Mouse (Mus musculus) megakaryocyte, adult 5-6 weeks (primary cell): ENCODE measurements around the gene Gm26965. TPM values are rescaled to one million over a fixed set of nuclear protein-coding genes. Genes with fewer than 3 reads are reported as not detected.

Source experiments
- ATAC-seq: 2 replicates; pipeline ENCODE4 v1.8.0; 2016; ENCODE audit warnings: mild to moderate bottlenecking, inconsistent platforms; ENCODE audit not compliant: poor library complexity, severe bottlenecking
- total RNA-seq, 2 experiments: library from RNA; stranded (forward) in 1 of 2; stranded (reverse) in 1 of 2; fragments of 153-499, 151-499 nt in 1 of 2; fragments of 221-1000, 200-1000 nt in 1 of 2; gene quantifications; 2 replicates each; pipeline versions ENCODE4 v1.2.3 to v1.2.4; 2015 to 2017

Gene Gm26965
- total RNA-seq (2015) (3.0 TPM in 1 of 2 replicates, not detected in the other), total RNA-seq (2017) (not detected in 2 replicates)

DNA sequence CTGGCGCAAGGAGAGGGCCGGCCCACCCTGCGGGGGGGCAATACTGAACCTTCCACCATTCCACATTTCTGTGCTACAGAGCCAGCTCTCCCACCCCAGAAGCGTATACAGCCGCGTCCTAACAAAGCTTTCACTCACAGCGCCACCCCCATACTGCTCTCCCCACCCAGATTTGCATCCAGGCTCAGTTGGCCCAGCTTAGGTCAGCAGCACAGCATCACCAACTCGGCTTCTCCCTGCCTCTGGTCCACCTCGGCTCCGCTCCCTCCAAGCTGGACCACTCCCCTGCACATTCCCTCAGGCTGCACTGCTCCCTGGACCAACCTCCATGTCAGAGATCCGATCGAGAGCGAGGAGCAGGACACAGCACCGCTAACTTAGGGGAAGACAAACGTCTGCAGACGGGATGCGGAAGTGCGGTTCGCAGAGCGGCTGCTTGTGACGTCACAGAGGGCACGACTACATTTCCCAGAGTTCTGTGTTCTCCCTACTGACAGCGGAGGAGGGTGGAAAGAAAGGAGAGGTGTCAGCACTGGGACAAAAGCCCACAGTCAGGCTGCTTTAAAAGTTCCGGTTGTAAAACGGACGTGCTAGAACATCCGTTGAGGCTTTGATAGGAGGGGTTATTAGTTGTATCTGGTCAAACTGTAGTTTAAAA is at the start of gene Gm26965, which contains the start of gene Zfp87:
TSS of gene Gm26965 (minus strand) at position 399 of the 658 bp plus-strand sequence.
TSS of gene Zfp87 (minus strand) at position 425 of the 658 bp plus-strand sequence.
- ATAC-seq: peak; percentile 93

DNA sequence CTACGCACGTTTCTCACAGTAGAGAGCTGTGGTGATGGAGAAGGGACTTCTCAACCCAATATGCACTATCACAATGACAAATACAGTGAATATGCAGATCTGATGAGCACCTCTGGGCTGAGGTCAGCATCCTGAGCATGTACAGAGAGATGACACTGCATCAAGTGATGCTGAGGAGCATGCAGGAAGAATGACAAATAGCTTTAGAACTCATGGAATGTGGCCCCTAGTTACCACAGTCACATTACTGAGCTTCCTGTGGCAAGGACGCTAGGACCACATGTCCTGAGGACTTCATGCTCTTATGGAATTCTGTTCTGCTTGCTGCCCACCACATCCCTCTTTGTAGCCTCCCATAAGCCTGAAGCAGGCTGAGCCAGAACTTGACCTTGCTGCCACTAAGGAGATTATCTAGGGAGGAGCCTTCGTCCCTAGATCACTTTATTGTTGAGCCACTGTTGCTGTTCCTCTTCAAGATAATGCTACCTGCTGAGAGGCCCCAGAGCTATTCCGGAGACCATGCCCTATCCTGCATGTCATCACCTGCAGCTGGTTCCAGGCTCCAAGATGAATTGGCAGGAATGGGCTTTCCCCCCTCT is 46.7 kb upstream of the Gm26965 start:
- no peak for ATAC-seq

DNA sequence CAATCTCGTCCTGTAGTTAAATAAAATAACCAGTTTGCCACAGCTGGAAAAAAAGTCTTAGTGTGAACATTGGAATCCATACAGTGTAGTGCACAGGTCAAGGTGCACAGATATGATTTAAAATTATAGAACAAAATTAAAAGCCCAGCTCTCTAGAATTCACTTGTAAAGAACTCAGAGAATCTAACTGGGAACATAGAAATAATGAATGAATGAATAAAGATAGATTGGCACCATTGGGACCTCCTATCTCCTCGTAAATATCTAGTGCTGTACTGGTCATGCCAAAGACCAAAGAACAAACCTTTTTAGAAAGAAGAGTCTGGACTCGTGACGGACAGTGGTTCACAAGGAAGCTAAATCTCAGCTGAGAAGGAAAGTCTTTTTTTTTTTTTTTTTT is 27.8 kb upstream of the Gm26965 start, which contains the start of gene Zfp748:
TSS of gene Zfp748 (minus strand) at position 101 of the 400 bp plus-strand sequence.
- no peak for ATAC-seq

DNA sequence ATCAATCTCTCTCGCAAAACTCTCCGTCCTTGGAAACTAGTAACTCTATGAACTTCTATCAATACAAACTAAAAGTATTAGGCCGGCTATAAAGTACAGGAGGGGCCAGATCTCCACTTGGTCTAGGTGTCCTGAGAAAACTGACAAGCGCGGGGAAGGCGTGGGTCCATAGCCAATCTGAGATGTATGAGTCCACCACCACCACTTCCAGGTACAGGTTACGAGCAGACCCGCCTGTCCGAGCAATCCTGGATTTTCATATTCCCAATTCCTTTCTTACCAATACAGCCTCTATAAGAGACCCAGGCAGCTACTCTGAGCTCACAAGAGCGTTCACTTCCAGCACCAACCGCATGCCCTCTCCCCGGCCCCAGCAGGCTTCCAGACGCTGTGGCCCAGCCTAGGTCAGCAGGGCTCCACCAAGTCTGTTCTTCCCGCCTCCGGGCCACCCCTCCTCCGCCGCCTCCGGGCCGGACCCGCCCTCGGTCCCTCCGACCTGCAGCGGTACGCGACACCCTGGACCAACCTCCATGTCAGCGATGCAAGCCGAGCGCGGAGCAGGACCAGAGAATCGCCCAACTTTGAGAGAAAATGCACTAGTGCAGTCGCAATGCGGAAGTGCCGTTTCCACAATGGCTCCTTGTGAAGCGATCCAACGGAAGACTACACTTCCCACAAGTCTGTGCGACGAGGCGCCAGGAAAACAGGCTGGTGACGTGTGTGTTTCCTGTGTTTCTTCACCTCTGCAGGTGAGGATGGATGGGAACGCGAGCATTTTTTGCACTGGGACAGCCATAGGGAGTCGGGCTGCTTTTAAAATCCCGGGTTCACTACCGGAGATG is 26.8 kb upstream of the Gm26965 start:
- peak; percentile 95 for ATAC-seq

DNA sequence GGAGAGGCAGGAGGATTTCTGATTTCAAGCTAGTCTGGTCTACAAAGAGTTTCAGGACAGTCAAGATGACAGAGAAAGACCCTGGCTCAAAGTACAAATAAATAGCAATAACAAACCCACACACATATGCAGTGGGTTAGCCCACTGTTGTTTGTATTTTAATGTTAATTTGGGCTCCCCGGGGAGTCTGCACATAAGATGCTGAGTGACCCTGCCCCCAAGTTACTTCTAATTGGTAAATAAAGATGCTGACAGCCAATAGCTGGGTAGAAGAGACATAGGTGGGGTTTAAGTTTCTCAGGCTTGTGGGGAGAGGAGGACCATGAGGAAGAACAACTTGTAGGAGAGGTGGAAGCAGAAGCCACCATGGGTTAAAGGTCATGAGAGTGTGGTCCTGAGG is 20.0 kb upstream of the Gm26965 start:
- ATAC-seq: no peak

DNA sequence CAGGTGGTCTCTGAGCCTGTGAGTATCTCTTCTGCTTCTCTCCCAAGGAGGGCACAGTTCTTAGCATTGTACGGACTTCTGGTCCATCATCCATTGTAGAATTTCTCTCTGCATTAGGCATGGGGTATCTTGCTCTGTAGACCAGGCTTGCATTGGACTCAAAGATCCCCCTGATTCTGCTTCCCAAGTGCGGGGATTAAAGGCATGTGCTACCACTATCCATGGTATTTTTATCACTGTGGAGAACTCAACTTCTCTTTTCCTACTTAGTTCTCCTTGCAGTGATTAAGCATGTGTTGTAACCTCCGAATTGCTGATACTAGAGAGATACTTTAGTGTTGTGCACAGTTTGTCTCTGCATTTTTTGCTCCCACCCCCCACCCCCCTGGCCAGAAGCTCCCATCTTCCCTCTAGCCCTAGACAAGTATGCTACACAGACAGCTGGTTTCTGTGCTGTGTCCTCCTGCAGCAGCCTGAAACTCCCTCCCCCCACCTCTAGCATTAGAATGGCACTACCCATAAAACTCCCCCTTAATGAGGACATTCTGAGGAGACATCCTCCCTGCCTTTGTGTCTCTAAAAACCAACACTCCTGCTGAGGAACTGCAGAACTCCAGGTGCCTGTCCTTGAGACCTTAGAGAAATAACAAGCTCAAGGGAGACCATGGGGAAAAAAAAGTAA is 1.2 kb upstream of the Gm26965 start:
- peak; percentile 11; the same call in 1 of the 2 replicates for ATAC-seq

DNA sequence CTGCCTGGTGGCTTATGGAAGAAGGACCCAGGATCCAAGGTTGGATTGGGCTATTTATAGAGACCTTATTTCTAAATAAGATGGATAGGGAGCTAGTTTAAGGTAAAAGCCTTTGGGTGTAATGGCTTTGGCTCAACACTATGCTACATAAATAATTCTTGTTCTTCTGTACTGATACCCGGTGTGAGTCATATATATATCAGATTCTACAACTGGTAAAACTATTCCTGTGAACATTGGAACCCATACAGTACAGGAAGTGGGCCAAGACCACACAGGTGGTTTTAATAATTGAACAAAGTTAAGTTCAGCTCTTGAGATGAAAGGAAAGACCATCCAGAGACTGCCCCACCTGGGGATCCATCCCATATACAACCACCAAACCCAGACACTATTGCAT is 25.0 kb downstream of the Gm26965 start:
- ATAC-seq: no peak

DNA sequence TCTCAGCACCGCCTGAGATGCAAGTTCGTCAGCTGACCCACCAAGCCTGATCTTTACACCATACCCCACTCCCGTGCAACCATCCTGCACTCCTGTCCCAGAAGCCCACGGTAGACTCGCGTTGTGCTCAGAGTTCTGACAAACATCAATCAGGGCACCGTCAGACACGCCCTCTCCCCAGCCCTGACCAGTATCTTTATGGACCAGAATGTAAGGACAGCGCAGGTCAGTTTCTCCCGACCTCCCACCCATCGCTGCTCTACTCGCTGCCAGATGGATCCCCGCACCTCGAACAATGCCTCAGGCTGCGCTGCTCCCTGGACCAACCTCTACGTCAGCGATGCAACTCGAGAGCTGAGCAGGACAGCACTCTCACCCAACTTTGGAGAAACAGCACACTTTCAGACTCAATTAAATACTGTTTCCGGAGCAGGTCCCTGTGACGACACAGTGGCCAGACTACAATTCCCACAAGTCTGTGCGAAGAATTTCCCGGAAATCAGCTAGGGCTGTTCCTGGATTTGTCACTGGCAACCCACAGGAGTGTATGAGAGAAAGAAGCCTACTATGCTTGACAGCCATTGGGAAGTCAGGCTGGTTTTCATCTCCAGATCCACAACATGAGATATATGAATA is 25.7 kb downstream of the Gm26965 start, which contains the start of gene Zfp58:
TSS of gene Zfp58 (minus strand) at position 472 of the 636 bp plus-strand sequence.
- ATAC-seq: peak; percentile 95

DNA sequence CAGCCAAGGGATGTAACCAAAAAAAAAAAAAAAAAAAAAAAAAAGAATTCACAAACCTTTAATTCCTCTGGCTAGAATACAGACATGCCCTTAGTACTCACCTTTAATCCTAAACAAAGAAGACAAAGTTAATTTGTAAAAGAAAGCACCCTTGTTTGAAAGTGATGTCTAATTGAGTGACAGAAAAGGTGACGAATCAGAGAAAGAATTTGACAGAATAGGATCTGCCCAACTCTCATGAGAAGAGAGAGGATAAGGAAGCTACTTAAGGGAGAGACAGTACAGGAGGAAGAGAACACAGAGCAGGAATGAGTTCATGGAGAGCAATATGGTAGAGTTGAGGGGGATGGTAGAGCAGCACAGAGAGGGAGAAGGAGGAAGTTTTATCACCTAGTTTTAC is 30.3 kb downstream of the Gm26965 start:
- no peak for ATAC-seq

DNA sequence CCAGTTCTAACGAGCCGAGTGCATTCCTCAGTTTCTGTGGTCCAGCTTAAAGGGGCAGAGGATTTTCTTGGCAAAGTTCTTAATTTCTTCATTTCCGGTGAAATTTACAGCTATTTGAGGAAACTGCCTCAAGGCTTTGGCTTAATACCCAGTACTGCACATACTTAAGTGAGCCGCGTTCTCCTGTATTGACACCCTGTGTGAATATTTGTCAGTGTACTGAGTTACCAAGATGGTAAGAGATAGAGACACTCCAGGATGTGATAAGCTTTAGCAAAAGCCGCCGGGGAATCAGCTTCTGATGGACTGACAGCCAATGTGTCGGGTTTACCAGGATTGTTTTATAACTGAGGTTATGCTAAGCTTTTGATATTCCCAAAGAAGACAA is 41.5 kb downstream of the Gm26965 start:
- peak; percentile 33 for ATAC-seq

DNA sequence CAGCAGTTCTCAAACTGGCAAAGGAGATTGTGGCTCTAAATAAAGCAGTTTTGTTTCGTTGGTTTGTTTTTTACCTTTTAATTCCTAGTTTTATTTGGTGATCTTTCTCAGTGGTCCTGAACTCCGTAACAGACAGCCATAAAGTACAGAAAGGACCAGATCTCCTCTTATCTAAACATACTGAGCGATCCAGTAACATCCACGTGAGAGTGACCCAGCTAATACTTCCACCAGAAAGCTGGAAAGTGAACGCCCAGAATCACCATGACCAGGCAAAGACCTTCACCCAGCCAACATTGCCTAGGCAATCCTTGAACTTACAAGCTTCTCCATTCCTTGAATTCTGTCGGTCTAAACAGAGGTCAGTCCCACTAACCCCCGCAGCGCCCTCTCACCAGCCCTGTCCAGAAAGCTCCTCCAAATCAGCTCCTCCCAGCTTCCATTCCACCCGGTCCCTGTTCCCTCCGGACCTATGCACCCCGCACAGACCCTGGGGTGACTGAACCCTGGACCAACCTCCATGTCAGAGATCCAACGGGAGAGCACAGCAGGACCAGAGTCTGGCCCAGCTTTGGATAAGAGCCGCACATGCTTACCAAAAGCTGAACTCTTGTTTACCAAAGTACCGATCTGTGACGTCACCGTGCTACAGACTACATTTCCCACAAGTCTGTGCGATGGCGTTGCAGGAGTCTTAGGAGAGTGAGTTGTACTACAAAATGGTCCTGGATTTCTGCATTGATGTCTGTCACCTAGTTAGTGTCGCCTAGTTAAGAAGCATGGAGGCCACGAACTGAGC is 42.1 kb downstream of the Gm26965 start, which contains the start of gene Zfp874b:
TSS of gene Zfp874b (minus strand) at position 634 of the 799 bp plus-strand sequence.
- peak; percentile 95 for ATAC-seq

DNA sequence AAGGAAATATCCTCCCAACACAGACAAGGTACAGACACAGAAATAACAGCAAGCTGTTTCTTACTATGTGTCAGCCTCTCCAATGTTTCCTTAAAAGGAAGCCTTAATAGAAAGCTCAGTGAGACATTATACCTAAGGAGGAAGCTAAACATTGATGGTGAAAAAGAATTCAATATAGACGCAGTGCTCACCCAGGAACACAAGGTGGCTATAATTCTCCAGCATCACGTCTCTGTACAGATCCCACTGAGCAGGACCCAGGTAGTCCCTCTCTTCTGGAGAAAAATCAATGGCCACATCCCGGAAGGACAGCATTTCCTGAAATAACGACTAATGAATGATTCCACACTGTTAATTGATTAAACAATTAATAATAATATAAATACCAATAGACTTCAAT is 44.4 kb downstream of the Gm26965 start:
- no peak for ATAC-seq

DNA sequence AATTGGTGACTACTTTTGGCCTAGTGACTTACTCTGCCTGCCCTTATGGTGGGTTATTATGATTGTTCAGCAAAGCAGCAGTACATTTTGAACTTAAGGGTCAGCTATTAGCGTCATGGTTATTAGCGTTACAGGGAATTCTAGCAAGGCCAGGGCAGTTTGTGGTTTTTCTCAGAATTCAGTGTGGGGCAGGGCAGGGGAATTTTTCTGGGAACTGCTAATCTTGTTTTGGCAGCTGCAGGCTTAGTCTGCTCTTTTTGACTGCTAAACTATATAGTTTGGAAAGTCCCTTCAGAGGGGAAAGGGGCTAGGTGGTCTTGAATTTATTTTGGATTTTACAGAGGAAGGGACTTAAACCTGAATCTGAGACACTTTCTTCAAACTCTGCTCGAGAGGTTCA is 56.7 kb downstream of the Gm26965 start:
- ATAC-seq: no peak

DNA sequence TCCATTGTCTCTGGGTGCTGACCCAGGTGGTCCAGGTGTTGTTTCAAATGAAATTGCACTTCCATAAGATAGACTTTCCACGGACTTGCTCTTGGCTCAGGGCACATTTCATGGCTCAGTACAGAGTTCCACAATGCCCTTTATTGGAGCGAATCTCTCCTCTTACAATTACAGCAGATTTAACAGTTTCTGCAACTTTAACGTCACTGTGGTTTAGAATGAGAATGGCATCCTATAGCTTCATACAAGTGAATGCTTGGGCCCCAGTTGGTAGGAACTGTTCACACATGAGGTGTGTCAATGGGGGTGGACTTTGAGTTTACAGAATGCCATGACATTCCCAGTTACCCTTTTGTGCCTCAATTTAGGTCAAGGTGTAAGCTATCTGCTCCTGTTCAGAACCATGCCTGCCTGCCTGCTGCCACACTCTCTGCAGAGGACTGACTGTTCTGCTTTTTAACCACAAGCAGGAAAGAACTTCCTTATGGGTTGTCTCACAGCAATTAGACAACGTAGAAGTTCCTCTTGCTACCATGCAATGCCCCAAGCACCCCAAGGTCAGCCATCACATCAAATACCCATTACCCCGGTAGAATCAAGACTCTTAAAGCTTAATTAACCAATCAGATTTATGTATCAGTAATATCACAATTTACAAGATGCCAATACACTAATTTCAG is 62.3 kb downstream of the Gm26965 start:
- peak; percentile 100 for ATAC-seq

DNA sequence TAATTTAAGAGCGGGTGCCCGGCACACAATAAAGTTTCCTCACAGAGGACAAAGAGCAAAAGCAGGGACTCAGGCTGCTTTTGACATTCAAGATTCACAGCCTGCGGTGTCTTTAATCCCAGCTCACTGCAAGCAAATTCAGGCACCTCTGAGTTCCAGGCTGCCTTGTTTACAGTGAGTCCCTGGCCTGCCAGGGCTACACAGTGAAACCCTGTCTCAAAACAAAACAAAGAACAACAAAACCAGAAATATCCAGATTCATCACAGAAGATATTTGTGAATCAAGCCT is 74.0 kb downstream of the Gm26965 start:
- no peak for ATAC-seq

DNA sequence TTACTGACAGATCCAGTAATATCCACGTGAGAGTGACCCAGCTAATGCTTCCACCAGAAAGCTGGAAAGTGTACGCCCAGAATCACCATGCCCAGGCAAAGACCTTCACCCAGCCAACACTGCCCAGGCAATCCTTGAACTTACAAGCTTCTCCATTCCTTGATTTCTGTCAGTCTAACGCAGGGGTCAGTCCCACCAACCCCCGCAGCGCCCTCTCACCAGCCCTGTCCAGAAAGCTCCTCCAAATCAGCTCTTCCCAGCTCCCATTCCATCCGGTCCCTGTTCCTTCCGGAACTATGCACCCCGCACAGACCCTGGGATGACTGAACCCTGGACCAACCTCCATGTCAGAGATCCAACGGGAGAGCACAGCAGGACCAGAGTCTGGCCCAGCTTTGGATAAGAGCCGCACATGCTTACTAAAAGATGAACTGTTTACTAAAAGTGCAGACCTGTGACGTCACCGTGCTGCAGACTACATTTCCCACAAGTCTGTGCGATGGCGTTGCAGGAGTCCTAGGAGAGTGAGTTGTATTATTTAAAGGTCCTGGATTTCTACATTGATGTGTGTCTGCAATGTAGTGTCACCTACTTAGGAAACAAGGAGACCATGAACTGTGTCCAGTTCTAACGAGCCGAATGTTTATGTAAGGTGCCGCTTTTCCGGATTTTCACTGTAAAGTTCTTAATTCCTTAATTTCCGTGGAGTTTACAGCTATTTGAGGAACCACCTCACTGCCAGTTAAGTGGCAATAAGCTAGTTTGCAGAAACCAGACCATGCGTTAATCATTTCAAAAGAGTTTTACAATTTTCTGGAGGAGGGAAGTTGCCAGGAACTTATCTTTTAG is 74.6 kb downstream of the Gm26965 start, which contains the start of gene Zfp874a:
TSS of gene Zfp874a (minus strand) at position 453 of the 849 bp plus-strand sequence.
- peak; percentile 98 for ATAC-seq
